Mouse (Mus musculus) midbrain, postnatal 0 days (tissue): Measurements from ENCODE around the gene Pgc. TPM values are rescaled to one million over a fixed set of nuclear protein-coding genes. Genes with fewer than 3 reads are reported as not detected.

ENCODE experiments used
- ATAC-seq: fragments of 200-750 bp; cut with Nextera tagmentation; 2 replicates; pipeline ENCODE4 v1.8.0; 2017; ENCODE audit warnings: moderate number of reproducible peaks, mild to moderate bottlenecking, moderate TSS enrichment, moderate library complexity; ENCODE audit not compliant: low FRiP score
- DNase-seq: peaks from one replicate; pipeline ENCODE4 v3.0.0-alpha.2; 2015; ENCODE audit warnings: low spot score
- H3K27ac ChIP-seq: fragments of 300-500 bp; sonication (generic); 2 replicates; pipeline ENCODE4 v1.5.1; 2014; ENCODE audit warnings: low read depth, mild to moderate bottlenecking, low read length, mixed read lengths
- H3K27me3 ChIP-seq: fragments of 300-500 bp; sonication (generic); 2 replicates; pipeline ENCODE4 v1.6.1; 2014; ENCODE audit warnings: low read length, control low read depth, mixed read lengths; ENCODE audit not compliant: insufficient read depth
- H3K36me3 ChIP-seq: fragments of 300-500 bp; sonication (generic); 2 replicates; pipeline ENCODE4 v1.6.1; 2014; ENCODE audit warnings: low read length, control low read depth, mixed read lengths; ENCODE audit not compliant: insufficient read depth
- H3K4me1 ChIP-seq: fragments of 300-500 bp; sonication (generic); 2 replicates; pipeline ENCODE4 v1.6.1; 2014; ENCODE audit warnings: mild to moderate bottlenecking, control low read depth, antibody characterized with exemption, low read length, mixed read lengths; ENCODE audit not compliant: insufficient read depth
- H3K4me2 ChIP-seq: fragments of 300-500 bp; sonication (generic); 2 replicates; pipeline ENCODE4 v1.6.1; 2014; ENCODE audit warnings: low read depth, mild to moderate bottlenecking, low read length, mixed read lengths; ENCODE audit not compliant: poor library complexity, severe bottlenecking
- H3K4me3 ChIP-seq: fragments of 300-500 bp; sonication (generic); 2 replicates; pipeline ENCODE4 v1.5.1; 2014; ENCODE audit warnings: low read depth, mild to moderate bottlenecking, low read length, moderate library complexity
- H3K9ac ChIP-seq: fragments of 300-500 bp; sonication (generic); replicated peaks from 2 replicates; pipeline ENCODE4 v1.6.1; 2014; ENCODE audit warnings: mild to moderate bottlenecking, low read length, moderate library complexity, mixed read lengths; ENCODE audit not compliant: poor library complexity, severe bottlenecking
- H3K9me3 ChIP-seq: fragments of 300-500 bp; sonication (generic); 2 replicates; pipeline ENCODE4 v1.6.1; 2016; ENCODE audit warnings: low read length, control low read depth
- CTCF ChIP-seq: IDR thresholded peaks from 2 replicates; pipeline ENCODE4 v1.5.1; 2016; ENCODE audit warnings: antibody characterized with exemption, mild to moderate bottlenecking
- WGBS: fragments of 180-500 bp; shearing (Covaris S2); extraction: QIAGEN DNeasy Blood & Tissue Kit; methylation state at CpG from one replicate; pipeline ENCODE4 v1.1.7; 2014; 5-methylcytosine and 5-hydroxymethylcytosine counted together
- polyA plus RNA-seq: library from polyadenylated mRNA; unstranded; fragments of >200 nt; fragmentation: Nextera tagmentation; extraction: Ambion mirVana; gene quantifications from 2 replicates; pipeline ENCODE4 v1.2.1, GENCODE M21; 2015
- total RNA-seq: library from RNA; depleted of rRNA; stranded (reverse); fragments of >200 nt; gene quantifications from 2 replicates; pipeline ENCODE4 v1.2.3, GENCODE M21; 2014

Gene Pgc
- total and polyA plus RNA-seq, 2 experiments from 2014 or later, result 0.19 to 0.27 TPM

- no peak for DNase-seq
- no peak for ATAC-seq
- Histone ChIP-seq H3K27ac (no peak overlapping the region), H3K4me1 (no peaks in the 10 kb centered on the region), H3K9me3 (no peaks in the 10 kb centered on the region), H3K9ac (no peak overlapping the region), H3K27me3 (no peaks in the 10 kb centered on the region), H3K36me3 (no peaks in the 10 kb centered on the region; the same call in 1 of the 2 replicates), H3K4me3 (no peak overlapping the region), H3K4me2 (no peak overlapping the region)
- WGBS, result 84% methylated on average over 3 of the region's 3 CpGs
- TF ChIP-seq CTCF, result no peak
Observed at GRCm38 (mm10) chr17:47710036-47710435, 16.6 kb upstream of the Pgc start.

DNA sequence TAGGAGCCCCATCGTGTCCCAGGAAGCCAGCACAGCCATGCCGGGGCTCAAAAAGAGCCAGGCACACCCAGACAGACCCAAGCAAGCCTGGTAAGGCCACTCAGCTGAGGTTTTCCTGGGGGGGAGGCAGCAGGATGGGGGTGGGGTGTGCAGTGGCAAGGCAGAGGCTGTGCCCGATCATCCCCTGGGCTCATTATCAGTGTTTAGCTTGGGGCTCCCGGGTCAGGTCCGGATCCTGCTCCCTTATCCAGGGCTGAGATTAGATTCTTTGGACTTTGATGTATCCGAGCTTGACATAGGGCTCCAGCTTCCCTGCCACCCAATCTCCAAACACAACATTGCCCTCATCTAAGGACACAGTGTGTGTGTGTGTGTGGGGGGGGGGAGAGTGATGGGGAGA lies 14.8 kb upstream of the Pgc start:
- no peaks in the 10 kb centered on the region for H3K4me1 ChIP-seq
- H3K9ac ChIP-seq, result no peak overlapping the region
- TF ChIP-seq CTCF, result no peak
- no peak overlapping the region for H3K27ac ChIP-seq
- H3K9me3 ChIP-seq, result no peaks in the 10 kb centered on the region
- 72% methylated on average over 6 of the region's 6 CpGs for WGBS
- ATAC-seq (0 out of 2 replicates have a peak, but pooled peaks have one; percentile 9), DNase-seq (no peak)
- no peaks in the 10 kb centered on the region for H3K36me3 ChIP-seq
- no peak overlapping the region for H3K4me3 ChIP-seq
- no peaks in the 10 kb centered on the region for H3K27me3 ChIP-seq
- H3K4me2 ChIP-seq, result no peak overlapping the region

- ATAC-seq (no peak), DNase-seq (no peak)
- H3K4me3 ChIP-seq, result no peak overlapping the region
- H3K4me1 ChIP-seq, result no peaks in the 10 kb centered on the region
- no peak overlapping the region for H3K9ac ChIP-seq
- H3K4me2 ChIP-seq, result no peak overlapping the region
- H3K36me3 ChIP-seq, result no peaks in the 10 kb centered on the region
- H3K27me3 ChIP-seq, result no peaks in the 10 kb centered on the region
- 40% methylated on average over 10 of the region's 22 CpGs for WGBS
- no peaks in the 10 kb centered on the region for H3K9me3 ChIP-seq
- TF ChIP-seq CTCF, result no peak
- H3K27ac ChIP-seq, result peak overlapping the region; percentile 55; the same call in 1 of the 2 replicates
Observed at GRCm38 (mm10) chr17:47712889-47713571, 13.6 kb upstream of the Pgc start.

- TF ChIP-seq CTCF, result no peak
- Histone ChIP-seq H3K27ac (no peak overlapping the region), H3K4me2 (no peak overlapping the region), H3K4me3 (no peak overlapping the region), H3K9me3 (no peaks in the 10 kb centered on the region), H3K36me3 (no peaks in the 10 kb centered on the region), H3K9ac (no peak overlapping the region), H3K27me3 (no peaks in the 10 kb centered on the region), H3K4me1 (no peaks in the 10 kb centered on the region)
- ATAC-seq, result no peak
- 55% methylated on average over 3 of the region's 3 CpGs for WGBS
- no peak for DNase-seq
Observed at GRCm38 (mm10) chr17:47715037-47715436, 11.6 kb upstream of the Pgc start.

GRCm38 (mm10) chr17:47721183-47721582 lies 5.5 kb upstream of the Pgc start:
- no peak for DNase-seq
- WGBS, result 84% methylated on average over 4 of the region's 4 CpGs
- no peak for TF ChIP-seq CTCF
- ATAC-seq, result no peak
- Histone ChIP-seq H3K9ac (no peak overlapping the region), H3K4me2 (no peak overlapping the region), H3K4me1 (no peaks in the 10 kb centered on the region), H3K36me3 (no peaks in the 10 kb centered on the region), H3K4me3 (no peak overlapping the region), H3K27me3 (no peaks in the 10 kb centered on the region), H3K9me3 (no peaks in the 10 kb centered on the region), H3K27ac (no peak overlapping the region)

- Histone ChIP-seq H3K9ac (no peak overlapping the region), H3K9me3 (no peaks in the 10 kb centered on the region), H3K27me3 (no peaks in the 10 kb centered on the region), H3K4me3 (no peak overlapping the region), H3K27ac (no peak overlapping the region), H3K4me2 (no peak overlapping the region), H3K36me3 (no peaks in the 10 kb centered on the region), H3K4me1 (no peaks in the 10 kb centered on the region)
- ATAC-seq (no peak), DNase-seq (no peak)
- WGBS, result 48% methylated on average over 24 of the region's 24 CpGs
- TF ChIP-seq CTCF, result no peak
Observed at GRCm38 (mm10) chr17:47730633-47731575, 4.3 kb downstream of the Pgc start.
